Mouse (Mus musculus) embryonic fibroblast, embryonic 13.5 days (primary cell): ENCODE data around the gene Fam78a.

Experiments
- CTCF ChIP-seq: IDR thresholded peaks from 2 replicates; pipeline ENCODE4 v1.5.1; 2011; ENCODE audit warnings: mild to moderate bottlenecking, control low read depth, low read length, moderate library complexity, borderline replicate concordance; ENCODE audit not compliant: insufficient read depth
- POLR2A ChIP-seq: IDR thresholded peaks from 2 replicates; pipeline ENCODE4 v1.6.1; 2011; ENCODE audit warnings: low read depth, mild to moderate bottlenecking, control low read depth, low read length, moderate library complexity

DNA sequence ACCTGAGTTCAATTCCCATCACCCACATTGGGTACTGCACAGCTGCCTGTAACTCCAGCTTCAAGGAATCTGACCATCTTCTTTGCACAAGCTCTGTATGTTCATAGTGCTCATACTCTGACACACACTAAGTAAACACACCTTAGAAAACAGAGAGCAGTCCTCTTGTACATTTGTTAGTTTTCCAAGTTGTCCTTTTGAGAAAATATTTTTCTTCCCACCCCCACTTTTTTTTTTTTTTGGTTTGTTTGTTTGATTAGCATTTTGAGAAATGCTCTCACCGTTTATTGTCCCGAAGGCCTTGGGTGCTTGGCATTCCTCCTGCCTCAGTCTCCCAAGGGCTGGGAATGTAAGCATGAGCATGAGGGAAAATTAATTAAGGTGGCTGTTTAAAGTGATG lies 76.3 kb downstream of the Fam78a start:
- TF ChIP-seq CTCF (no peak), POLR2A (no peak)
